Mouse (Mus musculus) CD4-positive naive resting alpha-beta T cell, adult 57 days (primary cell): ENCODE data around the gene Cd320. TPM values are rescaled to one million over a fixed set of nuclear protein-coding genes. Genes with fewer than 3 reads are reported as not detected.

ENCODE experiments used
- total RNA-seq: library from RNA; stranded (reverse); gene quantifications from one replicate; pipeline ENCODE4 v1.2.4, GENCODE M21; 2023

The Cd320 gene
- 8.2 TPM for total RNA-seq

GRCm38 (mm10) chr17:33842966-33843795 is at the start of gene Cd320:
Gene Cd320, plus strand, starts transcription at chr17:33843091.

GRCm38 (mm10) chr17:33810334-33811141 is 32.4 kb upstream of the Cd320 start, which contains the start of gene Kank3:
Gene Kank3, plus strand, starts transcription at chr17:33810519.

GRCm38 (mm10) chr17:33824084-33824996 is 18.6 kb upstream of the Cd320 start, which contains the start of the genes Rps28 and Ndufa7:
Gene Rps28, minus strand, starts transcription at chr17:33824562.
Gene Ndufa7, plus strand, starts transcription at chr17:33824572.

GRCm38 (mm10) chr17:33873537-33873936 is 30.6 kb downstream of the Cd320 start, which contains the start of gene Gm7029:
Gene Gm7029, plus strand, starts transcription at chr17:33873837.

GRCm38 (mm10) chr17:33890533-33891059 is 47.7 kb downstream of the Cd320 start, which contains the start of gene Kifc1:
Gene Kifc1, minus strand, starts transcription at chr17:33890661.

Other genes starting within 250 kb of the Cd320 start
- 41.4 TPM for gene Zfp414, start 214.0 kb upstream of the Cd320 start, total RNA-seq
- 4.3 TPM for gene Pram1, start 205.0 kb upstream of the Cd320 start, total RNA-seq
- gene Hnrnpm, start 156.2 kb upstream of the Cd320 start, total RNA-seq, result 342 TPM
- gene March2, start 124.4 kb upstream of the Cd320 start, total RNA-seq, result 59.5 TPM
- gene Rab11b, start 82.6 kb upstream of the Cd320 start, total RNA-seq, result 213 TPM
- gene Angptl4, start 61.3 kb upstream of the Cd320 start, total RNA-seq, result 1.1 TPM
- 1.9 TPM for gene Kank3, start 32.6 kb upstream of the Cd320 start, total RNA-seq
- gene Rps28, start 18.5 kb upstream of the Cd320 start, total RNA-seq, result 5,043 TPM
- 121 TPM for gene Ndufa7, start 18.5 kb upstream of the Cd320 start, total RNA-seq
- gene Gm7029, start 30.7 kb downstream of the Cd320 start, total RNA-seq, result not detected
- gene Kifc1, start 47.6 kb downstream of the Cd320 start, total RNA-seq, result 11.2 TPM
- 2.3 TPM for gene Platr17, start 62.0 kb downstream of the Cd320 start, total RNA-seq
- 68.7 TPM for gene Daxx, start 66.3 kb downstream of the Cd320 start, total RNA-seq
- 309 TPM for gene Tapbp, start 72.8 kb downstream of the Cd320 start, total RNA-seq
- gene Zbtb22, start 72.8 kb downstream of the Cd320 start, total RNA-seq, result 29.6 TPM
- gene Rgl2, start 86.5 kb downstream of the Cd320 start, total RNA-seq, result 187 TPM
- gene Pfdn6, start 97.3 kb downstream of the Cd320 start, total RNA-seq, result 61.6 TPM
- gene Wdr46, start 97.6 kb downstream of the Cd320 start, total RNA-seq, result 60.7 TPM
- 14.8 TPM for gene B3galt4, start 108.4 kb downstream of the Cd320 start, total RNA-seq
- 55.2 TPM for gene Vps52, start 112.7 kb downstream of the Cd320 start, total RNA-seq
- gene Rps18, start 112.9 kb downstream of the Cd320 start, total RNA-seq, result 2,022 TPM
- gene H2-K1, start 157.3 kb downstream of the Cd320 start, total RNA-seq, result 4,746 TPM
- gene Ring1, start 181.6 kb downstream of the Cd320 start, total RNA-seq, result 26.4 TPM
- 130 TPM for gene H2-Ke6, start 185.0 kb downstream of the Cd320 start, total RNA-seq
- gene Slc39a7, start 188.6 kb downstream of the Cd320 start, total RNA-seq, result 107 TPM
- gene Rxrb, start 188.7 kb downstream of the Cd320 start, total RNA-seq, result 109 TPM
- gene Col11a2, start 196.3 kb downstream of the Cd320 start, total RNA-seq, result 40.9 TPM
- gene H2-Oa, start 249.2 kb downstream of the Cd320 start, total RNA-seq, result 8.9 TPM